Mouse (Mus musculus) stomach, embryonic 14.5 days (tissue): ENCODE results near the gene Efcab11. TPM values are rescaled to one million over a fixed set of nuclear protein-coding genes. Genes with fewer than 3 reads are reported as not detected.
A peak's percentile ranks its signal among the peaks of the same experiment; 100 is the strongest.

Experiments used
- ATAC-seq: fragments of 200-750 bp; cut with Nextera tagmentation; 2 replicates; pipeline ENCODE4 v1.8.0; 2017; ENCODE audit warnings: low read depth, moderate TSS enrichment; ENCODE audit not compliant: insufficient number of reproducible peaks, insufficient read depth, low FRiP score
- H3K27ac ChIP-seq: fragments of 300-500 bp; sonication (generic); 2 replicates; pipeline ENCODE4 v1.5.1; 2014; ENCODE audit warnings: mild to moderate bottlenecking, low read length, moderate library complexity, mixed read lengths
- H3K27me3 ChIP-seq: fragments of 300-500 bp; sonication (generic); 2 replicates; pipeline ENCODE4 v1.6.1; 2014; ENCODE audit warnings: low read length, control low read depth, mixed read lengths; ENCODE audit not compliant: control insufficient read depth, insufficient read depth
- H3K36me3 ChIP-seq: fragments of 300-500 bp; sonication (generic); 2 replicates; pipeline ENCODE4 v1.6.1; 2014; ENCODE audit warnings: mild to moderate bottlenecking, control low read depth, low read length, moderate library complexity, mixed read lengths; ENCODE audit not compliant: control insufficient read depth, insufficient read depth
- H3K4me1 ChIP-seq: fragments of 300-500 bp; sonication (generic); 2 replicates; pipeline ENCODE4 v1.6.1; 2014; ENCODE audit warnings: low read length, control low read depth, mixed read lengths; ENCODE audit not compliant: control insufficient read depth, insufficient read depth
- H3K4me2 ChIP-seq: fragments of 300-500 bp; sonication (generic); replicated peaks from 2 replicates; pipeline ENCODE4 v1.6.1; 2014; ENCODE audit warnings: low read depth, low read length, control low read depth
- H3K4me3 ChIP-seq: fragments of 300-500 bp; sonication (generic); 2 replicates; pipeline ENCODE4 v1.5.1; 2014; ENCODE audit warnings: low read depth, low read length, control low read depth
- H3K9ac ChIP-seq: fragments of 300-500 bp; sonication (generic); replicated peaks from 2 replicates; pipeline ENCODE4 v1.6.1; 2014; ENCODE audit warnings: low read depth, mild to moderate bottlenecking, control low read depth, low read length, moderate library complexity, mixed read lengths
- H3K9me3 ChIP-seq: fragments of 300-500 bp; sonication (generic); 2 replicates; pipeline ENCODE4 v1.6.1; 2016; ENCODE audit warnings: low read depth, low read length, control low read depth; ENCODE audit not compliant: control insufficient read depth
- WGBS: fragments of 180-500 bp; shearing (Covaris S2); extraction: QIAGEN DNeasy Blood & Tissue Kit; methylation state at CpG from one replicate; pipeline ENCODE4 v1.1.7; 2014; 5-methylcytosine and 5-hydroxymethylcytosine counted together
- polyA plus RNA-seq: library from polyadenylated mRNA; unstranded; fragments of >200 nt; fragmentation: Nextera tagmentation; extraction: Ambion mirVana; gene quantifications from 2 replicates; pipeline ENCODE4 v1.2.1, GENCODE M21; 2014

The Efcab11 gene
- 12.9 and 14.7 TPM in 2 replicates for polyA plus RNA-seq

GRCm38 (mm10) chr12:99884269-99885261 lies at the start of gene Efcab11, which contains the start of gene Tdp1:
Gene Efcab11, minus strand, starts transcription at chr12:99884439.
Gene Tdp1, plus strand, starts transcription at chr12:99884517.
- Histone ChIP-seq H3K27me3 (no peaks in the 10 kb centered on the region), H3K4me2 (peak within 1 kb of the TSS; percentile 78), H3K36me3 (no peaks in the 10 kb centered on the region; the same call in 1 of the 2 replicates), H3K9me3 (no peaks in the 10 kb centered on the region), H3K4me3 (peak within 1 kb of the TSS; percentile 86), H3K9ac (peak within 1 kb of the TSS; percentile 81), H3K4me1 (peaks cover 16% of the 10 kb centered on the region), H3K27ac (peak within 1 kb of the TSS; percentile 79; the same call in 1 of the 2 replicates)
- WGBS = under 1% methylated on average over 66 of the region's 73 CpGs
- peak; percentile 82 for ATAC-seq

DNA sequence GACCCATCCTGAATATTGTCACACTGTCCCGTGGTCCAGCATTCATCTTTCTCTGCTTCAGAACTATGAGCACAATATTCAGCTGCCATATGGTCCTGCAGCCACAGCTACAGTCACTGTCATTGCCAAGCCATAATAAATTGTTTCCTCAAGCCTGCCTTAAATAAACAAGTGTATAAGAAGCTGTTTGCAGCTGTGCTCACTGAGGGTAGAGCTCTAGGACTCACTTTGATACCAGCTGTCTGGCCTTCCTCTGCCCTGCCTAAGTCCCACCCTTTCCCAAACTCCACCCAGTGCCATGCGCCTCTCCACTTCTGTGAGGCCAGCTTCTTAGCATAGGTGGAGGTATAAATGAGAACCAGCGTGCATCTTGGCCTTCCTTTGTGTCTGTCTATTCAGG lies 49.4 kb upstream of the Efcab11 start:
- no peak for ATAC-seq
- H3K4me2 ChIP-seq = no peak overlapping the region
- no peaks in the 10 kb centered on the region for H3K9me3 ChIP-seq
- H3K27me3 ChIP-seq = no peaks in the 10 kb centered on the region
- no peak overlapping the region for H3K27ac ChIP-seq
- no peaks in the 10 kb centered on the region for H3K4me1 ChIP-seq
- no peaks in the 10 kb centered on the region; the same call in 1 of the 2 replicates for H3K36me3 ChIP-seq
- 68% methylated on average over 3 of the region's 3 CpGs for WGBS
- H3K9ac ChIP-seq = no peak overlapping the region
- no peak overlapping the region for H3K4me3 ChIP-seq

DNA sequence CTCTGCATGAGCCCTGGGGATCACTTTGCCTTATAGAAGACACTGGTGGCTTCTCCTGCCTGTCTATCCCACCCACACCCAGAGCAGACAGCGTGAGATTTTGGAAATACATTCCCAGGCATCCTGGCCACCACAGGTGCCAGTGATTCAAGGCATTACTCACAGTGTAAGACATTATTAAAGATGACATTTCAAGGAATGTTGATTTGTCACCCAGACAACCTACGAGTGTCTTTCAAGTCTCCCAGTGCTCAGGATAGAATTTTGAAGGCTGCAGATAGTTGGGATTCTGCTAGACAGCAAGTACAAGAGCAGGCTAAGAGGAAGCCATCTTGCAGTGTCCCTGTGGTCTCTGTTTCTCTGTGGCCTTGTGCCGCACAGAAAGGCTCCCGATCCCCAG lies 48.0 kb upstream of the Efcab11 start:
- WGBS = 94% methylated on average over 4 of the region's 4 CpGs
- no peaks in the 10 kb centered on the region for H3K27me3 ChIP-seq
- no peaks in the 10 kb centered on the region for H3K9me3 ChIP-seq
- H3K4me1 ChIP-seq = no peaks in the 10 kb centered on the region
- no peak overlapping the region for H3K4me2 ChIP-seq
- H3K4me3 ChIP-seq = no peak overlapping the region
- no peak overlapping the region for H3K9ac ChIP-seq
- no peak overlapping the region for H3K27ac ChIP-seq
- no peaks in the 10 kb centered on the region; the same call in 1 of the 2 replicates for H3K36me3 ChIP-seq
- ATAC-seq = no peak

DNA sequence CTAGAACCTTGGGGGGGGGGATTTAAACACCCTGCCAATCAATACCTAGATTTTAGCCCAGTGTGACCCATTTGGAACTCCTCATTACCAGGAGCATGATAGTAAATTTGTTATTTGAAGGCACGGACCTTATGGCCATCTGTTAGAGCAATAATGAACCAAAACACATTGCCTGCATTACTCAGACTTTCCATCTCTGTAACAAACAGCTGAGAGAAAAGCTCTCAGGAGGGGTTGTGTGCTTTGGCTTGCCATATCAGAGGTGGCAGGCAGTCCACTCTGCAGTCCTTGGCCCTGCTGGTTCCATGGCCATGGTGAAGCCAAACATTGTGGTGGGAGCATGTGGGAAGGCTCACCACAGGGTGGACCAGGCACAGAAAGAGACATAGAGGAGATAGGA lies 44.9 kb upstream of the Efcab11 start:
- Histone ChIP-seq H3K36me3 (no peaks in the 10 kb centered on the region; the same call in 1 of the 2 replicates), H3K9me3 (no peaks in the 10 kb centered on the region), H3K4me3 (no peak overlapping the region), H3K4me2 (no peak overlapping the region), H3K27me3 (no peaks in the 10 kb centered on the region), H3K27ac (no peak overlapping the region), H3K9ac (no peak overlapping the region), H3K4me1 (no peaks in the 10 kb centered on the region)
- ATAC-seq = no peak
- 81% methylated on average over 1 of the region's 1 CpGs for WGBS

DNA sequence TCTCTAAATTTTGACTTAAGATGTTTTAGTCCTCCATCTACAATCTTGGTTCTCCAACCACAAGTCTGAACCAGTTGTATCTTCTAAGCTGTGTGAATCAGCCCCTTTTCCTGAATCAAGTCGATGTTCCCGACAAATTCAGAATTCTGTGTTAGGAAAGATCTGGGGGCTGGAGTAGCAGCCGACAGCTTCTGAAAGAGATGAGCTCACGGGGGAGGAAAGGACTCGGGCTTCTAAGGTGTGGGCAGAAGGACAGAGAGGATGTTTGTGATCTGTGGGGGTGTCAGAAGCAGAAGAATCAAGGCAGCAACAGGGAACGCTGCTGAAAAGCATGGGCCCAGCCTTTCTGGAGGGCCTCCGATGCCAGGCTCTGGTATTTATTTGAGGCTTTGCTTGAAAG lies 44.1 kb upstream of the Efcab11 start:
- ATAC-seq = no peak
- H3K36me3 ChIP-seq = no peaks in the 10 kb centered on the region; the same call in 1 of the 2 replicates

GRCm38 (mm10) chr12:99923703-99924102 lies 39.5 kb upstream of the Efcab11 start:
- Histone ChIP-seq H3K9ac (no peak overlapping the region), H3K36me3 (no peaks in the 10 kb centered on the region; the same call in 1 of the 2 replicates), H3K4me1 (no peaks in the 10 kb centered on the region), H3K9me3 (no peaks in the 10 kb centered on the region), H3K4me3 (no peak overlapping the region), H3K27ac (no peak overlapping the region), H3K27me3 (no peaks in the 10 kb centered on the region), H3K4me2 (no peak overlapping the region)
- no peak for ATAC-seq
- 77% methylated on average over 5 of the region's 5 CpGs for WGBS

More for the DNA sequence above, 44.1 kb upstream of the Efcab11 start:
- Histone ChIP-seq H3K4me1 (no peaks in the 10 kb centered on the region), H3K9me3 (no peaks in the 10 kb centered on the region), H3K4me2 (no peak overlapping the region), H3K27ac (no peak overlapping the region), H3K4me3 (no peak overlapping the region), H3K9ac (no peak overlapping the region), H3K27me3 (no peaks in the 10 kb centered on the region)
- WGBS = 89% methylated on average over 7 of the region's 7 CpGs

DNA sequence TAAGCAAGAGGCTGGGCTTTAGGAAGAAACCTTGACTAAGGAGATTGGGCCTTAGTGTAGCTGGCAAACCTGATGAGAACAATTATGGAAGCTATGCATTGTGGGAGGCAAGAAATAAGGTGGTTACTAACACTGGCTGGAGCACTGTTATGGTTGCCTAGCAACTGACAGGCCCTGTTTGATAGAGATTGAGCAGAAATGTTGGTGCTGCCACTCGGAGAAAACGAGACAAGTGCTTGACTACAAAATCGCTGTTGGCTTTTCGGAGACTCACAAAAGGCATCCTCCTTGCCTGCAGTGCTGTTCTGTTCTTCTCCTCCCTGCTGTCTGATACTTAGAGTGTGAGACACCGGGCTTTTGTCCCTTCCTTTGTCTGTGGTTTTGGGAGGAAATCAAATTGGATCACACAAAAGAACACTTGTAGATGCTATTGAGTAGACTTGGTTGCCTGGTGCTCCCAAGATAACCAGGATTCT lies 38.9 kb upstream of the Efcab11 start:
- no peaks in the 10 kb centered on the region for H3K4me1 ChIP-seq
- H3K4me2 ChIP-seq = no peak overlapping the region
- H3K36me3 ChIP-seq = no peaks in the 10 kb centered on the region; the same call in 1 of the 2 replicates
- H3K9ac ChIP-seq = no peak overlapping the region
- H3K4me3 ChIP-seq = no peak overlapping the region
- peak overlapping the region; percentile 15; the same call in 1 of the 2 replicates for H3K27ac ChIP-seq
- 62% methylated on average over 5 of the region's 5 CpGs for WGBS
- no peaks in the 10 kb centered on the region for H3K27me3 ChIP-seq
- no peak for ATAC-seq
- H3K9me3 ChIP-seq = no peaks in the 10 kb centered on the region

- no peaks in the 10 kb centered on the region for H3K4me1 ChIP-seq
- no peak overlapping the region for H3K4me2 ChIP-seq
- no peaks in the 10 kb centered on the region for H3K27me3 ChIP-seq
- H3K9ac ChIP-seq = no peak overlapping the region
- H3K9me3 ChIP-seq = no peaks in the 10 kb centered on the region
- no peak overlapping the region for H3K4me3 ChIP-seq
- H3K27ac ChIP-seq = no peak overlapping the region
- 83% methylated on average over 3 of the region's 3 CpGs for WGBS
- H3K36me3 ChIP-seq = no peaks in the 10 kb centered on the region
- ATAC-seq = no peak
These were observed 36.8 kb upstream of the Efcab11 start for GRCm38 (mm10) chr12:99921045-99921444.
